Mouse (Mus musculus) lung, postnatal 10 days (tissue): ENCODE results near the gene Zfp869.
"Not testable (repeated sequence)": the region's sequence is repeated elsewhere in the genome, so short reads cannot be mapped to it uniquely, and the experiment has no call there.

ENCODE experiments used
- DNase-seq: peaks from one replicate; pipeline ENCODE4 v3.0.0; 2021

Zfp869 gene

DNA sequence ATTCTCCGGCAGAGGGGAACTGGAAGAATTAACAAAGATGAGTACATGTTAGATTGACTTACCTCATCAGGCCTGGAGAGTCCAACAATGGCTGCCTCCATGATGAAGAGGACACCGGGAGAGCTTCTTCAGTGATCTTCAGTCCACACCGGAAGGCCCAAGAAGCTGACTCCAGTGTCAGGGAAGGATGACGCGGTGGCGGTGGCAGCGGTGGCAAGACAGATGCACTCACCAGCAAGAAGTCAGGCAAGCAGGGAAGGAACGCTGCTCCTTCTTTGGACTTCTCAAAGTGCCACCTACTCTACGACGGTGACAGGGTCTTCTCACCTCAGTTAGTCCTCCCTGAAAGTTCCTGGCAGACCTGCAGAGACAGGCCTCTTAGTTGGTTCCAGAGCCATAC, at the start of gene Zfp869:
Gene Zfp869, minus strand, starts transcription at position 101 of the 400 bp plus-strand sequence.
- DNase-seq = not testable (repeated sequence)

DNA sequence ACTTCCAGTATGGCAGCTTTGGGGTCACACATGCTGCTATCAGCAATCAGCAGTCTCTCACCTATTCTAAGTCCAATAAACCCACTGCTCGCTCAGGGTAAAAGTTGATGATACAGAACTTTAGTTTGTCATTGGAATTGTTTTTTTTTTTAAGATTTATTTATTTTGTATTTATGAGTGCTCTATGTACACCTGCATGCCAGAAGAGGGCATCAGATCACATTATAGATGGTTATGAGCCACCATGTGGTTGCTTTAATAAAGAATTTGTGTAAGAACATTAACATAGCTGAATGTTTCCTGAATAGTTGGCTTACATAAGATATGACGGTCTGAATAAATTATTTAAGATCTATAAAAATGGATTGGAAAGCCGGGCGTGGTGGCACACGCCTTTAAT, 47.8 kb upstream of the Zfp869 start:
- no peak for DNase-seq

DNA sequence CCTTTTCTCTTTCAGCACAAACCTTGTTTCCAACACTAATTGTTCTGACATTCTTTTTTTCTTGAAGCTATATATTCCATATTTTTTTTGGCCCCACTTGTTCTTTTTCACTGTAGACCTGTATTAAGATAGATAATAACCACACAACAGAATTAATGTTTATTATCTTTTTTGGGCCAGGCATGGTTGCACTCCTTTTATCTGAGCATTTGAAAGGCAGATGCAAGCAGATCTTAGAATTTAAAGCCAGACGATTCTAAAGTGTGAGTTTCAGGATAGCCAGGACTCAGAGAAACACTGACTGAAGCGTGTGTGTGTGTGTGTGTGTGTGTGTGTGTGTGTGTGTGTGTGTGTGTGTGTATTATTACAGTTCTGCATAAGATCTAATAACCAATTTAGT, 41.9 kb upstream of the Zfp869 start:
- no peak for DNase-seq

DNA sequence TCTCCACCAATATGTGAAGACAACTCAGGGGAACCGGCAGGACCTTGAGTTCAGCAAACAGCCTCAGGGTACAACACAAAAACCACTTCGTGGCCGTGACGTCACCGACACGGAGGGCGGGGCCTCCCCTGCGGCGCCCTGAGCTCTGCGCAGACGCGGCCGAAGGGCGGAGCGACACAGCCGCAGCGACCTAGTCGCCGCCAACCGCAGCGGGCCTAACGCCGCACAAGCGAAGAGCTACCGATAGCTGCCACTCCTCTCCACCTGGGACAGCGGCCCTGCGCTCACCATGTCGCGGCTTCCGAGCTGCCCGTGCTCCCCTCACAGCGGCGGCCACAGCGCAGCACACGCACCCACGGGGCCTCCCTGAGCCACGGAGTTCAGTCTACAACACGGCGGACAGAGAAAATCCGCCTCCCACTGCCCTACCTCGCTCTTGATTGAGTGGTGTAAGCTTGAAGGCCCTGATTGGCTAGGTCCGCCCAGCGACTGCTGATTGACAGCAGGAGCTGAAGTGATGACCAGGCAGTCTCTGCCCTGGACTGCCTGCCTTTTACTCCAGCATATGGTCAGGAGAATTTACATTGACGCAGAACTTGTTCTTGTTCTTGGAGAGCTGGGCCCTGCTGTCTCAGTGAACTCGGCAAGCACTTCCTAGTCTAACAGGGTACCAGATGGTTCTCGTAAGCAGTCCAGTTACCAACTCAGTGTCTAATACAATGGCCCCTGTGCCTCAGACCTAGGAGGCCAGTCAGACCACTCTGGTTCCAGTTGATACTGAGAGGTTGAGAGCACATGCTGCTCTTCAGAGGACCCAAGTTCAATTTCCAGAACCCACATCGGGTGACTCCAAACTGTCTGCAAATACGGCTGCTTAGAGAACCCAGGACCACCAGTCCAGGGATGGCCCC, 39.3 kb upstream of the Zfp869 start, which contains the start of gene Zfp963:
Gene Zfp963, minus strand, starts transcription at position 427 of the 911 bp plus-strand sequence.
- DNase-seq = peak; percentile 96

DNA sequence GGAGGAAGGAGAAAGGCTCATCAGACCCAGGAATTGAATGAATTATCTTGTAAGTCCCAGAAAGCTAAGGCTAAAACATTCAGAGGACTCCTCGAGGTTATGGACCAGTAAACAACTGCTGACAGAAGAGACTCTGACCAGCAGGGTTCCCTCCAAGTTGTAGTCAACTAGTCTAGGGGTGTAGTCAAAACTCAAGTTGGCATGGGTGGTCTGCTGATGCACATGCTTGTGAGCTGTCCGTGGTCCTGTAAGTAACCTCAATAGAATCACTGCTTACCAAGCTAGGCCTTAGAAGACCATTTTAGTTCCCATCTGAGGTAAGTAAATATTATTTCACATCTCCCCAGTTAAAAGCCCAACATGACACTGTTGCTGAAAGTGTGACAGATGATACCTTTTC, 30.7 kb upstream of the Zfp869 start:
- no peak for DNase-seq

DNA sequence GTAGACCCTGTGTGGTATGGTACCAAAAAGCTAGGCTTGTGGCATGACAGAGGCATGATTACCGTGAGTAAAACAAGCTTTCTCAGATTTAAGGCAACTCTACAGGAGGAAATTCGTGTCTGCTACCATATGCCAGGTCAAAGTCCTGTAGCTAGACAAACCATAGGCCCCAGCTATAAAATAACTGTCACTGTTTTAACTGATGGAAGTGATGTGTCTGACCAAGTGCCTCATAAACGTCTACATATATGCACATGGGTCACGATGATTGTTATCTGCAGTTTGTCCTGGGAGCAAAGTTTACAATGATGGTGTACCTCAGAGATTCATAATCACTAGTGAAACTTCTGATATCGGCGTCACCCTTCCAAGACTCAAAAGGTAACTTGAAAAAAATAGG, 30.2 kb upstream of the Zfp869 start:
- DNase-seq = no peak

DNA sequence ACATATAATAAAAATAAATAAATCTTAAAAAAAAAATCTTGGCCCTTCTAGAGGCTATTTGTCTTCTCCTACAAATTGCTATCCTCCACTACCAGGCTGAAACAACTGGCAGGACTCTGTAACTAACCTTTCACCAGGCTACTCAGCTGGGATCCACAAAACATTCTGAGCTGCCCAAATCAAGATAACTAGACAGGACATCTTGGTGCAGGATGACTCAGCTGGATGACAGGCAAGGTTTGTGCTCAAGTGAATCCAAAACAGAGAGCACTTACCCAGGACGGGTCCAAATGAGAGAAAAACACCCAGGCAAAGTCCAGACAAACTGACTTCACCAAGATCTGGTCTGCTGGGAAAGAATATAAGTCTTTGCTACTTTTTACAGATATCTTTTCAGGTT, 25.0 kb upstream of the Zfp869 start:
- no peak for DNase-seq

DNA sequence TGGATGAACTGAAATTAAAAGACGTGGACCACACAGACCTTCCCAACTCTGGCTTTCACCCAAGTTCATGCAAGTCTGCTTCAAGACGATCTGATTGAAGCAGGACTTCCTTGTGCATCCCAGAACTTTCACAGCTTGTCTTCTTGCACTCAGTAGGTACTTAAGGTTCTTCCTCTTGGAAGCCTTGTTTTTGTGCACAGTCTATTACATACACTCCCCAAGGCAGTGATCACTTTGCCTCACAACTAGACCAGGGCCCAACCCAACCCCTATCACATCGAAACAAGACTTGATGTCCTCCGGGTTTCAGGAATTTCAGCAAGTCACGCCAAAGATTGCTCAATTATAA, 6.7 kb upstream of the Zfp869 start:
- no peak for DNase-seq

DNA sequence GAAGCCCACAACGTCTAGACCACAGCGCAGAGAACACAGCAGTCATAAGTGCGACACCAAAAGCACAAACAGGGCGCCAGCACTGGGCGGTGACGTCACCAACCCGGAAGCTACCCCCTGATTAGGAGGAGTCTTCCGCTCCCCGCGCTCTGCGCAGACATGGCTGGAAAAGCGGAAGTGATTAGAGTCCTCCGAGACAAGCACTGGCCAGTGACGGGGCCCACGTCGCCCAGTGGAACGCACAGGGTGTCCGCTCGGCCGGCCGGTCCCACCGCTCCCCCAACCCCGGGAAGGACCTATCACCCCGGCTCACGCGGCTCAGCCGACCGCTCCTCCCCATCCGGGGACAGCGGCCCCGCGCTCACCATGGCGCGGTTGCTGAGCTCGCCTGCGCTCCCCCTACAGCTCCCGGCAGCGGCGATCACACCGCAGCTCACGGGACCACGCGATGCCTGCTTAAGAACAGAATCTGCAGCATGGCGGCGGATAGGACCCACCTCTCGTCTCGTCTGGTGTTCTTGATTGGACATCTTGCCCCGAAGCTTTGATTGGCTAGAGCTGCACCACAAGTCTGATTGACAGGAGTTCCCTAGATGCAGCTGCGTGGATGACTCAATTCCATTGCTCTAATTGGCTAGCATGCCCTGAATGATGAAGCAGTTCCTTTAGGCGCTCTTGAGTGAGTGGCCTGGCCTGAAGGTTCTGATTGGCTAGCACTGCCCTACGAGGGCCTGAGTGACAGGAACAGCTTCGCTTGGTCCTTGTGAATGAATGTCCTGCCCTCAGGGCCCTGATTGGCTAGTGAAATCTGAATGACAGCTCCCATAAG, 6.1 kb upstream of the Zfp869 start:
- DNase-seq = peak; percentile 97

DNA sequence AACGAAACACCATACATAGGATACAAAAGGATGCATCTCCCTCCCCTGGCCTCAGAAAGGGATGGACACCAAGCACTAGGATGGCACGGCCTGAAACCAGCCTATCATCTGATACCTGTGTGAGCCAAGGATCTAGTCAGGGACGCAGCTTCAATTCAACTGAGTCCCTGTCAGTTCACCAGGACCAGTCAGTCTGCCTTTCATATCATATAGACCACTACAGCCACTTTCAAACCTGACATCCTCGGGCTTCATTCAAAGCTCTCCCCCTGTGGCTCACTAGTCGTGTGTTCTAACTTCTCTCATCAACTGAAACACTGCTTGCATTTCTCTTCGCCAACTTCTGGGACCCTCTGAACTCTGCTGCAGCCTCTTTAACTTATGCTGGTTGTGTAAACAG, 4.8 kb upstream of the Zfp869 start:
- no peak for DNase-seq

DNA sequence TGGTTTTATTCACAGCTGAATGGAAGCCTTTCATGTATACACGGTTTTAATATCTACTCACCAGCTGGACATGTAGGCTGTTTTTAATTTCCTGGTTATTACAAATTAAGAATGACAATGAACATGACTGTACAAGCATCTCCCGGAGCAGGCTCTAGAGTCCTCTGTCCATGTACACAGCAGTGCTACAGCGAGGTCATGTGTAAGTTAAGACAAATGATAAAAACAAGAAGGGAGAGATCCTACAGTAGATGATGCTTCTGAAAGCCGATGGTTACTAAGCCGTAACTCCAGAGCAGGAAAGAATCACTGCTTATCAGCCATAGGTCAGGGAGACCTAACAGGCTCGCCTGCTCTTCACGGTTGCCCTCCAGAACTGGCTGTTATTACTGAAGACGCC, 3.0 kb upstream of the Zfp869 start:
- DNase-seq = no peak

DNA sequence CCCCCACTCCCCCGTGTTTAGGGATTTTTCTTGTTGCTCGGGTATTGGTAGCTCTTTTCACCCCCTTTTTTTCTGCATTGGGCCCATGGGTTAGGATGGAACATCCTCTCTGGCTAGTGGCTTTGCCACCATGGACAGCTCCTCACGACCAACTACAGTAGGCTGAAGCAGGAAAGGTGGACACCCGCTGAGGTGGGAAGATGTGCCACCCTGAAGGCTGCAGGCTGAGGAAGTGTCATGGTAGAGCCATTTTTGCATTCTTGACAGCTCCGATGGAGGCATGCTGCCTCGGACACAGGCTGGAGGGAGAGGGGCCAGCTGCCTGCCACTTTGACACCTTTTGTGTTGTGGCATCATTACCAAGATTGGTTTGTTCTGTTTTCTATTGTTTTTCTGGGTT, 8.7 kb downstream of the Zfp869 start:
- no peak for DNase-seq

DNA sequence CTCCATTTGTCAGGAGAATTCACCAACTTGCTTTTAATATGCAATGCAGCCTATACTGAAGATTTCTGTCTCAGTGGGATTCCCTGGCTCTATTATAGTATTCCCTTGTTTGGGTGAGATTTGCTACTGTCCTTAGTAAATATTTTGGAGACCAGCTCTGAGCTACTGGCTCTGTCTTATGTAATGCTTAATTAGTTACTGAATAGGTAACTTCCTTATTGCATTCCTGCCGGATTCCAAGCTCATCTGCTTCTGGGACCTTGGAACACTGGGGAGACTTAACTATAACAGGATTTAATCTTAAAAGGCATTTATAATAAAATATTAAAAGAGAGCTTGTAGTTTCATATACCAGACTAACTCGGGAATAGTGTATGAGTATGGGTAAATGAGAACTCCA, 45.5 kb downstream of the Zfp869 start:
- DNase-seq = not testable (repeated sequence)

DNA sequence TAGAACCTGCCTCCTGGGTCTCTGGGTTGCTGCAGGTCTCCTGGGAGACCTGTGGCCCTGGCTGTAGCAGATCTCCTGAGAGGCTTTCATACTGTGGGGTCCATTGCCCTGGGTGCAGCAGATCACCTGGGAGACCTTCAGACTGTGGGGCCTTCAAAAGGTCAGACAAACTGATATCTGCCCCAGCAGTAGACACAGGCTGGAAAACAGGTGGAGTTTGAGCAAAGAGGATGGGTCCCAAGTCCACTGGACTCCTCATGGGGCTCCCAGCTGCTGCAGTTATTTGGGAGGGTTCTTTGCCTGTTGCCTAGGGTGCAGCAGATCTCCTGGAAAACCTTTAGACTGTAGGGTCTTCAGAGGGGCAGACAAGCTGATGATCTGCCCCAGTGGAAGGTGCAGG, 49.2 kb downstream of the Zfp869 start:
- no peak for DNase-seq
